Mouse (Mus musculus) testis, postnatal 14 days (tissue): Measurements from ENCODE around the gene Nptx2.

Experiments
- DNase-seq: peaks from one replicate; pipeline ENCODE4 v3.0.0; 2021; ENCODE audit warnings: low spot score

Nptx2 gene

GRCm38 (mm10) chr5:144585100-144585499 lies 39.4 kb downstream of the Nptx2 start:
- DNase-seq = no peak

GRCm38 (mm10) chr5:144591248-144591880 lies 45.7 kb downstream of the Nptx2 start:
- no peak for DNase-seq

DNA sequence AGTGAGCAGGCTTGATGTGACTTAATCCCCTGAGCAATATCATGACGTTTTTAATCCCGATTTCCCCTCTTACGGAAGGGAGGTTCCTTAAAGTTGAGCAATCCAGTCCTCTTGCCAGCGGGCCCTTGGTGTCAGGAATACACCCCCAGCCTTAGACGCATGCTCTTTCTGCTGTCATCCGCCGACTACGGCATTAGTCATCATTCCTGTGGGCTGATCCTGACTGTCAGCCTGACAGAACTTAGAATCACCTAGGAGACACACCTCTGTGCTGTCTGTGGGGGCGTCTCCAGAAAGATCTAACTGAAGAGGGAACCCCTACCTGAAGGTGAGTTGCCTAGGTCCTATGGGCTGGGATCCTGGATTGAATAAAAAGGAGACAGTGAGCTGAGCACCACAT lies 49.1 kb downstream of the Nptx2 start:
- DNase-seq = no peak
